14 mouse cellular contexts compared by ENCODE assay signal in genomic region chr7:3903704-3904103, GRCm38 (mm10). TPM values are rescaled to one million over a fixed set of nuclear protein-coding genes. Genes with fewer than 3 reads are reported as not detected.
DNase-seq lines count a peak whose midpoint lies in the region; ATAC-seq and TF ChIP-seq lines count a peak whose summit lies in the region.
"Had no signal": no experiment of that assay in that cellular context is flagged by ENCODE, and none has a peak within 500 bp of the region (broad histone marks: within the 10 kb centered on the region; RNA-seq: fewer than 3 reads in every experiment).

No protein-coding gene starts in this region.

- H3K27me3 ChIP-seq in lung, embryonic 14.5 days (ENCODE audit: insufficient read depth, low read length) = no peaks in the 10 kb centered on the region
- H3K27me3 ChIP-seq in E14TG2a.4 (ENCODE audit: insufficient read depth, low read length) = no peaks in the 10 kb centered on the region
- H3K27me3 ChIP-seq: heart, embryonic 12.5 days; hindbrain, embryonic 13.5 days; liver, embryonic 13.5 days; midbrain, embryonic 13.5 days; neural tube, embryonic 15.5 days had no signal

- no peaks in the 10 kb centered on the region for H3K9me3 ChIP-seq in lung, embryonic 14.5 days (ENCODE audit: low read depth, low read length)
- no peaks in the 10 kb centered on the region for H3K9me3 ChIP-seq in E14TG2a.4 (ENCODE audit: low read length)
- H3K9me3 ChIP-seq: heart, embryonic 12.5 days; hindbrain, embryonic 13.5 days; liver, embryonic 13.5 days; neural tube, embryonic 15.5 days had no signal

- no peak overlapping the region for H3K4me2 ChIP-seq in lung, embryonic 14.5 days
- H3K4me2 ChIP-seq: heart, embryonic 12.5 days; hindbrain, embryonic 13.5 days; liver, embryonic 13.5 days; midbrain, embryonic 13.5 days; neural tube, embryonic 15.5 days had no signal

- H3K27ac ChIP-seq in lung, embryonic 14.5 days (ENCODE audit: low read depth) = no peak overlapping the region
- H3K27ac ChIP-seq: hindbrain, embryonic 13.5 days; liver, embryonic 13.5 days; midbrain, embryonic 13.5 days; neural tube, embryonic 15.5 days had no signal

- DNase-seq in lung, embryonic 14.5 days = peak; percentile 7
- DNase-seq in lung, postnatal 4 days = no peak
- DNase-seq in NIH3T3 (ENCODE audit: low read depth) = peak; percentile 64
- DNase-seq in adrenal gland, postnatal 10 days = no peak
- DNase-seq in urinary bladder, adult 18-20 months (ENCODE audit: low spot score in 2 of 2) = no peak
- DNase-seq: kidney, postnatal 10 days; liver, embryonic 13.5 days; thymus, adult 2 months had no signal

- H3K4me3 ChIP-seq in lung, embryonic 14.5 days (ENCODE audit: low read depth, low read length) = no peak overlapping the region
- no peak overlapping the region for H3K4me3 ChIP-seq in E14TG2a.4 (replicated peaks; ENCODE audit: low read length)
- H3K4me3 ChIP-seq: heart, embryonic 12.5 days; hindbrain, embryonic 13.5 days; liver, embryonic 13.5 days; midbrain, embryonic 13.5 days; neural tube, embryonic 15.5 days had no signal

- ATAC-seq in lung, embryonic 14.5 days (ENCODE audit: insufficient read depth) = no peak
- peak; percentile 46; the same call in 1 of the 2 replicates for ATAC-seq in neutrophil, adult 5-6 weeks (ENCODE audit: extremely low read depth, insufficient number of reproducible peaks, low FRiP score, poor library complexity, severe bottlenecking)
- ATAC-seq: midbrain, embryonic 13.5 days had no signal

- 13% methylated on average over 1 of the region's 1 CpGs for WGBS in lung, embryonic 14.5 days

- 0 out of 2 replicates have a peak, but pooled peaks have one; percentile 10 for TF ChIP-seq CTCF in lung, embryonic 14.5 days (IDR thresholded peaks at IDR 0.05; ENCODE audit: low read depth)
- TF ChIP-seq CTCF in E14TG2a.4 (conservative IDR thresholded peaks at IDR 0.05; ENCODE audit: low read length) = peak; percentile 28

- H3K36me3 ChIP-seq in lung, embryonic 14.5 days (ENCODE audit: insufficient read depth) = no peaks in the 10 kb centered on the region
- no peaks in the 10 kb centered on the region for H3K36me3 ChIP-seq in E14TG2a.4 (ENCODE audit: insufficient read depth, low read length)
- H3K36me3 ChIP-seq: heart, embryonic 12.5 days; hindbrain, embryonic 13.5 days; liver, embryonic 13.5 days; midbrain, embryonic 13.5 days; neural tube, embryonic 15.5 days had no signal

- no peak overlapping the region for H3K9ac ChIP-seq in lung, embryonic 14.5 days
- H3K9ac ChIP-seq: heart, embryonic 12.5 days; hindbrain, embryonic 13.5 days; liver, embryonic 13.5 days; midbrain, embryonic 13.5 days; neural tube, embryonic 15.5 days had no signal

- no peaks in the 10 kb centered on the region for H3K4me1 ChIP-seq in lung, embryonic 14.5 days (ENCODE audit: insufficient read depth)
- no peaks in the 10 kb centered on the region for H3K4me1 ChIP-seq in E14TG2a.4 (replicated peaks; ENCODE audit: low read depth, low read length)
- H3K4me1 ChIP-seq: heart, embryonic 12.5 days; hindbrain, embryonic 13.5 days; liver, embryonic 13.5 days; midbrain, embryonic 13.5 days; neural tube, embryonic 15.5 days had no signal

RNA-seq across cellular contexts. Expression of gene Gm14548, which starts 5.8 kb away (rescaled TPM):
- 0.41 TPM in 1 of 2 replicates, not detected in the other for polyA plus RNA-seq in lung, embryonic 14.5 days (2014; fragmentation: Nextera tagmentation; extraction: Ambion mirVana)
- 94.9 and 100 TPM in 2 replicates for total RNA-seq in neutrophil, adult 5-6 weeks (2017)
- under 1 TPM in 1 of 2 experiments, not detected in 1; 0.66 TPM for total RNA-seq in adrenal gland, postnatal 10 days (2021)
- polyA plus RNA-seq: heart, embryonic 12.5 days; hindbrain, embryonic 13.5 days; midbrain, embryonic 13.5 days; neural tube, embryonic 15.5 days had no signal

RNA-seq across cellular contexts. Expression of gene Lilra6, which starts 11.6 kb away (rescaled TPM):
- polyA plus RNA-seq in lung, embryonic 14.5 days (2014; fragmentation: Nextera tagmentation; extraction: Ambion mirVana) = 0.18 and 0.26 TPM in 2 replicates
- 145 and 154 TPM in 2 replicates for total RNA-seq in neutrophil, adult 5-6 weeks (2017)
- total RNA-seq in adrenal gland, postnatal 10 days (2021) = under 1 TPM; 0.42 to 0.45 TPM
- polyA plus RNA-seq: heart, embryonic 12.5 days; hindbrain, embryonic 13.5 days; midbrain, embryonic 13.5 days; neural tube, embryonic 15.5 days had no signal

RNA-seq across cellular contexts. Expression of gene Pira2, which starts 58.9 kb away (rescaled TPM):
- polyA plus RNA-seq in lung, embryonic 14.5 days (2014; fragmentation: Nextera tagmentation; extraction: Ambion mirVana) = 0.50 and 0.58 TPM in 2 replicates
- total RNA-seq in neutrophil, adult 5-6 weeks (2017) = 85.7 and 94.4 TPM in 2 replicates
- total RNA-seq in adrenal gland, postnatal 10 days (2021) = under 1 TPM; 0.57 to 0.70 TPM
- polyA plus RNA-seq: heart, embryonic 12.5 days; hindbrain, embryonic 13.5 days; midbrain, embryonic 13.5 days; neural tube, embryonic 15.5 days had no signal

Comparison
In these comparisons a context has a peak if more than half of its experiments do, and no peak if none do; other contexts are left out.
1. DNase-seq: peak in lung, embryonic 14.5 days (single experiment) and NIH3T3 (single experiment); none in lung, postnatal 4 days (0 of 2), adrenal gland, postnatal 10 days (single experiment) and urinary bladder, adult 18-20 months (0 of 2).
2. RNA of gene Gm14548, which starts 5.8 kb away (total RNA-seq): 94.9 to 100 TPM in neutrophil, adult 5-6 weeks; 0.66 TPM in adrenal gland, postnatal 10 days; every median in the first group is over 10 times any median in the second.
3. RNA of gene Lilra6, which starts 11.6 kb away (total RNA-seq): 145 to 154 TPM in neutrophil, adult 5-6 weeks; 0.42 to 0.45 TPM in adrenal gland, postnatal 10 days; every median in the first group is over 100 times any median in the second.
4. RNA of gene Pira2, which starts 58.9 kb away (total RNA-seq): 85.7 to 94.4 TPM in neutrophil, adult 5-6 weeks; 0.57 to 0.70 TPM in adrenal gland, postnatal 10 days; every median in the first group is over 10 times any median in the second.